Mouse (Mus musculus): ENCODE measurements around the gene Tmem150c. TPM values are rescaled to one million over a fixed set of nuclear protein-coding genes. Genes with fewer than 3 reads are reported as not detected.

Gene Tmem150c
- polyA plus RNA-seq, 1 experiment from 2014 or later, result 4.5 TPM

DNA sequence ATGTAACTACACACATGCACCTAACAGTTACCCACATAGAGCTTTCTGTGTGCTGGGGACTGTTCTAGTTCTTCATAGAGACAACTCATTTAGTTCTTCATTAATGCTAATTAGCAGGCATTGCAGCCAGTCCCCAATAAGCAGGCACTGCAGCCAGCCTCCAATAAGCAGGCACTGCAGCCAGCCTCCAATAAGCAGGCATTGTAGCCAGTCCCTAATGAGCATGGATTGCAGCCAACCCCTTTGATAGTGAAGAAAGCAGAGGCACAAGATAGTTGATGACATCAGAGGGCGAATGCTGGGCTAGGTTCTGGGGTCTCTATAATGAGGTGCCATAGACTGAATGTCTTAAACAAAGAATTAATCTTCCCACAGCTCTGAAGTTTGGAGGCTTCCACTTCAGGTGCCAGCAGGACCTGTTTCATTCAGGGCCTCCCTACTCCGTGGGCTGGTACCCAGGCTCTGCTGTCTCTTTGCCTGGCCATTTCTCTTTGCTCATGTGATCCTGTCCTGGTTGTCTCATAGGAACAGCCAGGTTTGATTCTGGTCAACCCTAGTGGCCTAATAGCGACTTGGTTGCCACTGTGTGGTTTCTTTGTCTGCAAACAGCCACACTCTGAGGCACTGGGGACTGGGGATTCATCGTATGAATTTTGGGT, 18.6 kb upstream of the Tmem150c start:
- DNase-seq (ENCODE audit: low spot score) (no peak), ATAC-seq (ENCODE audit: insufficient read depth, low FRiP score, low TSS enrichment) (no peak)
- Histone ChIP-seq H3K4me2 (ENCODE audit: low read depth) (no peak overlapping the region), H3K36me3 (ENCODE audit: control insufficient read depth, insufficient read depth, low read length) (no peaks in the 10 kb centered on the region), H3K27ac (ENCODE audit: low read depth, low read length) (no peak overlapping the region), H3K4me3 (ENCODE audit: low read depth, low read length) (no peak overlapping the region), H3K27me3 (ENCODE audit: control insufficient read depth, insufficient read depth, low read length) (no peaks in the 10 kb centered on the region), H3K9ac (ENCODE audit: low read length) (no peak overlapping the region), H3K9me3 (ENCODE audit: control insufficient read depth, low read length) (no peaks in the 10 kb centered on the region), H3K4me1 (ENCODE audit: control insufficient read depth, insufficient read depth, low read length) (no peaks in the 10 kb centered on the region)
- WGBS, result 85% methylated on average over 4 of the region's 4 CpGs

DNA sequence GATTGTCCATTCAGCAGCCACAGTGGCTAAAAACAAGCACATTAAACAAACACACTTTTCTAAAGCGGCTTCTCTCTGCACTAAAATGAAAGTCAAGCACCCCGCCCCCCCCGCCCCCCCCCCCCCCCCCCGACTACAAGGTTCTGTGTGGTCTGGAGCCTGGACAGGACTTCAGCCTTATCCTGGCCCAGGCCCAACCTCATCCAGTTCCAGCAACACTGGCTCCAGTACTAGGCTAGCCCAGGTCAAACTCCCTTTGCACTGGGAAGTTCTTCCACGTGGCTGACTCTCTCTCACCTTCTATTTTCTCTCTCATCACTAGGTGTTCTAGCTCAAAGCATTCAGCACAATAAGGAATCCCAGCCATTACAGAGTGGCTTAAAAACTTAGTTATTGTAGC, 17.9 kb upstream of the Tmem150c start:
- no peak overlapping the region for H3K27ac ChIP-seq (ENCODE audit: low read depth, low read length)
- ATAC-seq (ENCODE audit: insufficient read depth, low FRiP score, low TSS enrichment) (no peak), DNase-seq (ENCODE audit: low spot score) (no peak)
- no peak overlapping the region for H3K9ac ChIP-seq (ENCODE audit: low read length)
- H3K4me3 ChIP-seq (ENCODE audit: low read depth, low read length), result no peak overlapping the region
- H3K27me3 ChIP-seq (ENCODE audit: control insufficient read depth, insufficient read depth, low read length), result no peaks in the 10 kb centered on the region
- H3K36me3 ChIP-seq (ENCODE audit: control insufficient read depth, insufficient read depth, low read length), result no peaks in the 10 kb centered on the region
- no peaks in the 10 kb centered on the region for H3K4me1 ChIP-seq (ENCODE audit: control insufficient read depth, insufficient read depth, low read length)
- WGBS, result 64% methylated on average over 5 of the region's 5 CpGs
- H3K4me2 ChIP-seq (ENCODE audit: low read depth), result no peak overlapping the region
- H3K9me3 ChIP-seq (ENCODE audit: control insufficient read depth, low read length), result no peaks in the 10 kb centered on the region

DNA sequence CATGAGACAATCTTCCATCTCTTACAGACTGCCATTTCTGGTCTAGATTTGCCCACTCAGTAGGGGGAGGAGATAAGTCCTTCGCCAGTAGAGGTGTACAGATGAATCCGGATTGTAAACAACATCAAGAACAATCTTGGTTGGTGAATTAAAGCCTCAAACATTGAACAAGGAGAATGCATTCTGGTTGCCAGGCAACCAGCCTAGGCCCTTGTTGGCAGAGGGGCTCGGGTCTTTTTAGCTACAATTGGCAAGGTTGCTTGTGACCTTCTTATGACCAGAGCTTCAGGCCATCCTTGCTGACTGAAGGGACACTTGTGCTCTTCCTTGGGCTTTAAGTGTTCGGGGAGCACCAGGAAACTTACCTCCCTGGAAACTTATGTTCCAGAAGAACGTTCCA, 16.5 kb upstream of the Tmem150c start:
- DNase-seq (ENCODE audit: low spot score) (peak; percentile 24), ATAC-seq (ENCODE audit: insufficient read depth, low FRiP score, low TSS enrichment) (no peak)
- Histone ChIP-seq H3K27me3 (ENCODE audit: control insufficient read depth, insufficient read depth, low read length) (no peaks in the 10 kb centered on the region), H3K27ac (ENCODE audit: low read depth, low read length) (no peak overlapping the region), H3K9me3 (ENCODE audit: control insufficient read depth, low read length) (no peaks in the 10 kb centered on the region), H3K4me3 (ENCODE audit: low read depth, low read length) (no peak overlapping the region), H3K4me1 (ENCODE audit: control insufficient read depth, insufficient read depth, low read length) (no peaks in the 10 kb centered on the region), H3K36me3 (ENCODE audit: control insufficient read depth, insufficient read depth, low read length) (no peaks in the 10 kb centered on the region), H3K9ac (ENCODE audit: low read length) (no peak overlapping the region), H3K4me2 (ENCODE audit: low read depth) (no peak overlapping the region)
- 58% methylated on average over 5 of the region's 5 CpGs for WGBS

DNA sequence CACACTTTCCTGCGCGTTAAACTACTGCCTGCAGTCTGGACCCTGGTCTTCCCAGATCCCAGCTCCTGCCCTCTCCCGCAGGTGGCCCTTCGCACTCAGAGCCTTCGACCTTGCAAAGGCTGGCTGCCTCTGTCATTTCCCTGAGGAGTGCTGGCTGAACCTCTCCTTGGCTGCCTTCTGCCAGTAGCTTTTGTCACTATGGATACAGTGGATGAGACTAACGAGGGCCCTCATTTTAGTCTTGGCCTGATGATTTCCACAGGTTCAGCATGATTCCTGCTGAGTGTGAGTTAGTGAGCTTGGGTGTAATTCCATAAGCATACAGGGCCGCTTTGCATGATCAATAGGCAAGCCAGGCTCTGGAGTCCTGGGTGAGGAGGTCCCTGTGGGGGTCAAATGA, 16.0 kb upstream of the Tmem150c start:
- H3K27ac ChIP-seq (ENCODE audit: low read depth, low read length), result no peak overlapping the region
- 81% methylated on average over 7 of the region's 7 CpGs for WGBS
- H3K4me3 ChIP-seq (ENCODE audit: low read depth, low read length), result no peak overlapping the region
- DNase-seq (ENCODE audit: low spot score), result no peak
- no peaks in the 10 kb centered on the region for H3K27me3 ChIP-seq (ENCODE audit: control insufficient read depth, insufficient read depth, low read length)
- H3K4me1 ChIP-seq (ENCODE audit: control insufficient read depth, insufficient read depth, low read length), result no peaks in the 10 kb centered on the region
- H3K4me2 ChIP-seq (ENCODE audit: low read depth), result no peak overlapping the region
- H3K36me3 ChIP-seq (ENCODE audit: control insufficient read depth, insufficient read depth, low read length), result no peaks in the 10 kb centered on the region
- H3K9me3 ChIP-seq (ENCODE audit: control insufficient read depth, low read length), result no peaks in the 10 kb centered on the region
- ATAC-seq (ENCODE audit: insufficient read depth, low FRiP score, low TSS enrichment), result no peak
- no peak overlapping the region for H3K9ac ChIP-seq (ENCODE audit: low read length)

DNA sequence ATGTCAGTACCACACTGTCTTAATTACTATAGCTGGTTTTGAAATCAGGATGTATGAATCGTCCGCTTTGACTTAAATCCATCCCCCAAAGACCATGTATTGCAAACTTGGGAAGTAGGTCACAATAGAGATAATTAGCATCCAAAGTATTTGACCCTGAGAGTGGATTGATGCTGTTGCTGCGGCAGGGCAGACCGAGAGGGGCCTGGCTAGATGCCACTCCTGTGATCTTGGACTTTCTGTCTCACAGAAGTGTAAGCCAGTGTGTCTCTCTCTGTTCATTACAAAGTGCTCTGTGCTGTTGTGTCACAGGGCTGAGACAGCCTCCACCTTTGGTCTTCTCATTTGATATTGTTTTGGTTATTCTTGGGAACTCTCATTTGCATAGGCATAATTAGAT, 12.5 kb upstream of the Tmem150c start:
- Histone ChIP-seq H3K4me3 (ENCODE audit: low read depth, low read length) (no peak overlapping the region), H3K36me3 (ENCODE audit: control insufficient read depth, insufficient read depth, low read length) (no peaks in the 10 kb centered on the region), H3K27me3 (ENCODE audit: control insufficient read depth, insufficient read depth, low read length) (no peaks in the 10 kb centered on the region), H3K4me1 (ENCODE audit: control insufficient read depth, insufficient read depth, low read length) (no peaks in the 10 kb centered on the region), H3K27ac (ENCODE audit: low read depth, low read length) (no peak overlapping the region), H3K4me2 (ENCODE audit: low read depth) (no peak overlapping the region), H3K9ac (ENCODE audit: low read length) (no peak overlapping the region), H3K9me3 (ENCODE audit: control insufficient read depth, low read length) (no peaks in the 10 kb centered on the region)
- 85% methylated on average over 4 of the region's 4 CpGs for WGBS
- DNase-seq (ENCODE audit: low spot score) (no peak), ATAC-seq (ENCODE audit: insufficient read depth, low FRiP score, low TSS enrichment) (no peak)

DNA sequence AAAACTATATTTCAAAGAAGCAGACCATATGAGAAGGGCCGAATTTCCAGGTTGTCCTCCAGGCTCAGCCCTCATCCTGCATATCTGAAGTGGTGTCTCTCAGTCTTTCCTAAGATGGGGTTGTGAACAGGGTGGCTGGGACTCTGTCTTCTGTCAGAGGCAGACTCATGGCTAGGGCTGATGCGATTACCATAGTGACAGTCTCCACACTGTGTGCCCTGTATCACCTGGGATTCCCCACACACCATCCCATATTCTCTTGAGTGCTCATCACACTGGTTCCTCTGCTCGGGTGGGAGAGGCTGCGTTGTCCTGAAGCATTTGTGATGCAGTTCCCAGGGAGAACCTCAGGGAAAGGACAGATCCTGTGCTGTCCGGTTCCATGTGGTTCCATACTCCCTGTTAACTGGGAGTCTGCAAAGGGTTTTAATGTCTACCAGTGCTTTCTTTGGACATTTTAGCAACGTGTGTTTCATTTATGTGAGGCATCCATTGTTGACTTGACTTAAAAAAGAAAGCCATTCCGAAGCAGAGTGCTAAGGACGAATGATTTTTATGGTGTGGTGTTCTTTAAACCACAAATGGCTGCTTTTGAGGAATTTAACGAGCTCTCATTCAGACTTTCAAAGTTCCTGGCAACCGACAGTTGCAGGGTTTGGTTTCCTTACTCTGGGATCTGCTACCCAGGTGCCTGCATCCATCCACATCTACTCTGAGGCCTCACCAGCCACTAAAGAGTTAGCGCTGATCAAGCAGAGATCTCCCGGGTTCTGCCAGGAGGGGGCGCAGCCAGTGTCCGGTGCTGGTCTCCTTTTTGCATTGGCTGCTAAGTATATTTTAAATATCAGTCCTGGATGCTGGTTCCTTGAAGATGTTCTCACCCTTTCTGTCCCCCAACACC, 7.2 kb upstream of the Tmem150c start:
- Histone ChIP-seq H3K4me1 (ENCODE audit: control insufficient read depth, insufficient read depth, low read length) (no peaks in the 10 kb centered on the region), H3K4me2 (ENCODE audit: low read depth) (no peak overlapping the region), H3K4me3 (ENCODE audit: low read depth, low read length) (no peak overlapping the region), H3K27me3 (ENCODE audit: control insufficient read depth, insufficient read depth, low read length) (no peaks in the 10 kb centered on the region), H3K9me3 (ENCODE audit: control insufficient read depth, low read length) (no peaks in the 10 kb centered on the region), H3K9ac (ENCODE audit: low read length) (no peak overlapping the region), H3K27ac (ENCODE audit: low read depth, low read length) (no peak overlapping the region), H3K36me3 (ENCODE audit: control insufficient read depth, insufficient read depth, low read length) (no peaks in the 10 kb centered on the region)
- 51% methylated on average over 14 of the region's 14 CpGs for WGBS
- peak; percentile 54 for DNase-seq (ENCODE audit: low spot score)
- ATAC-seq (ENCODE audit: insufficient read depth, low FRiP score, low TSS enrichment), result no peak

DNA sequence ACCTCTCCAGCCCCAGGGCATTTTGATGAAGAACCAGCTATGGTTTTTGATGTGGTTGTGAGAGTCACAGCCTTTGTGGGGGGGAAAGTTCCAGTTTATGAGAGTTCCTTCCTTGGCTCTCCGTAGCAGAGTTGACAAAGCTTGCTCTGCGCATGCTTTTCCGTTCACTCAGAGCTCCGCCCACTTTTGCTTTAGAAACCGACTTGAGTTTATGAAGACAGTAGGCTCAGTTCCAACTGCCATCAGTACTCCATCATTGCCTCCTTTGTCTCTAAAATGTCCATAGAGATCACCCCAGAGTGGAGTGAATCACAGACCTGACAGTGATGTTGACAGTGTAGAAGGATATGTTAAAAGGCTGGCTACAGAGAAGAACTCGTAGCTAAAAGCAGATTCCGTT, 3.8 kb upstream of the Tmem150c start:
- Histone ChIP-seq H3K9me3 (ENCODE audit: control insufficient read depth, low read length) (no peaks in the 10 kb centered on the region), H3K27ac (ENCODE audit: low read depth, low read length) (no peak overlapping the region), H3K4me2 (ENCODE audit: low read depth) (no peak overlapping the region), H3K36me3 (ENCODE audit: control insufficient read depth, insufficient read depth, low read length) (no peaks in the 10 kb centered on the region), H3K9ac (ENCODE audit: low read length) (no peak overlapping the region), H3K4me3 (ENCODE audit: low read depth, low read length) (no peak overlapping the region), H3K4me1 (ENCODE audit: control insufficient read depth, insufficient read depth, low read length) (0 out of 2 replicates have a peak, but pooled peaks cover 2% of the 10 kb centered on the region), H3K27me3 (ENCODE audit: control insufficient read depth, insufficient read depth, low read length) (peaks cover 3% of the 10 kb centered on the region; the same call in 1 of the 2 replicates)
- DNase-seq (ENCODE audit: low spot score), result no peak
- no peak for ATAC-seq (ENCODE audit: insufficient read depth, low FRiP score, low TSS enrichment)
- WGBS, result 73% methylated on average over 7 of the region's 7 CpGs

DNA sequence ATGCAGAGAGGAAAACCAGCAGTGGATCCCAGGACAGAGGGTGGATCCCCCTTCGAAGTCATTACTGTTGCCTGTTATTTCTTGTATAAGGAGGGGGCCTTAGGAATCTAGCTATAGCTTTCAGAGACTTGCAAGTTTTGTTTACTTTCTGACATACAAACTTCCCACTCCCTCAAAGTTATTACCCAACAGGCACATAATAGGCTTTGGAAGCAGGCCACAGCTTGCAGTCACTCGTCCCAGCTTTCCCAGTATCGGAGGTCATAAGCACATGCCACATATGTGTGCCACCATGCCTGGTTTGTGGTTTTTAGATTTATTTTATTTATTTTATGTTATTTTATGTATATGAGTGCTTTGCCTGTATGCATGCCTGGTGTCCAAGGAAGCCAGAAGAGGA, 3.2 kb upstream of the Tmem150c start:
- H3K9me3 ChIP-seq (ENCODE audit: control insufficient read depth, low read length), result no peaks in the 10 kb centered on the region
- H3K4me2 ChIP-seq (ENCODE audit: low read depth), result no peak overlapping the region
- H3K9ac ChIP-seq (ENCODE audit: low read length), result no peak overlapping the region
- no peaks in the 10 kb centered on the region for H3K36me3 ChIP-seq (ENCODE audit: control insufficient read depth, insufficient read depth, low read length)
- no peak for ATAC-seq (ENCODE audit: insufficient read depth, low FRiP score, low TSS enrichment)
- DNase-seq (ENCODE audit: low spot score), result no peak
- H3K27ac ChIP-seq (ENCODE audit: low read depth, low read length), result no peak overlapping the region
- H3K4me3 ChIP-seq (ENCODE audit: low read depth, low read length), result no peak overlapping the region
- 0 out of 2 replicates have a peak, but pooled peaks cover 2% of the 10 kb centered on the region for H3K4me1 ChIP-seq (ENCODE audit: control insufficient read depth, insufficient read depth, low read length)
- 85% methylated on average over 3 of the region's 3 CpGs for WGBS
- peaks cover 6% of the 10 kb centered on the region; the same call in 1 of the 2 replicates for H3K27me3 ChIP-seq (ENCODE audit: control insufficient read depth, insufficient read depth, low read length)

DNA sequence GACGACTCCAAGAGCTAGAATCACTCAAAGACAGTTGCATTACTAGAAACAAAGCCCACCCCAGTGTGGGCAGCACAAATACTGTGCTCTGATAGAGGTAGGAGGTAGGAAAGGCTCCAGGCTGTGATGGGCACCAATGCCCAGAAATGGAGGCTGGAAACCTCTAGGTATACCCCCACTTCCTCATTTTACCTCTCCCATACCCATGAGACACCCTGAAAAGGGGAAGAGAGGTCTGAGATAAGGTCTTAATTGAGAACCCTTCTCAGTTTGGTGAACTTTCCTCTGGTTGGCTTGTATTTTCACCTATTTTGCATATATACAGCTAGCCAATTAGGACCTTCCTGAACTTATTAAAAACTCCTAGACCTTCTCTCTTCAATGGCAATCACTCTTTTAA, 2.4 kb upstream of the Tmem150c start:
- Histone ChIP-seq H3K9me3 (ENCODE audit: control insufficient read depth, low read length) (no peaks in the 10 kb centered on the region), H3K4me2 (ENCODE audit: low read depth) (no peak overlapping the region), H3K4me1 (ENCODE audit: control insufficient read depth, insufficient read depth, low read length) (0 out of 2 replicates have a peak, but pooled peaks cover 2% of the 10 kb centered on the region), H3K36me3 (ENCODE audit: control insufficient read depth, insufficient read depth, low read length) (no peaks in the 10 kb centered on the region), H3K9ac (ENCODE audit: low read length) (no peak overlapping the region), H3K27me3 (ENCODE audit: control insufficient read depth, insufficient read depth, low read length) (peaks cover 6% of the 10 kb centered on the region; the same call in 1 of the 2 replicates), H3K27ac (ENCODE audit: low read depth, low read length) (no peak overlapping the region), H3K4me3 (ENCODE audit: low read depth, low read length) (no peak overlapping the region)
- no peak for ATAC-seq (ENCODE audit: insufficient read depth, low FRiP score, low TSS enrichment)
- no peak for DNase-seq (ENCODE audit: low spot score)
- 75% methylated on average over 1 of the region's 1 CpGs for WGBS

Measured in neural tube, embryonic 11.5 days (tissue).